Mouse (Mus musculus) midbrain, embryonic 11.5 days (tissue): Measurements from ENCODE around the gene Tmem43. TPM values are rescaled to one million over a fixed set of nuclear protein-coding genes. Genes with fewer than 3 reads are reported as not detected.

ENCODE experiments used
- ATAC-seq: fragments of 200-750 bp; cut with Nextera tagmentation; 2 replicates; pipeline ENCODE4 v1.8.0; 2017; ENCODE audit warnings: moderate TSS enrichment, moderate library complexity; ENCODE audit not compliant: low FRiP score
- DNase-seq: peaks from one replicate; pipeline ENCODE4 v3.0.0; 2015; ENCODE audit warnings: low spot score; ENCODE audit errors: missing footprints
- H3K27ac ChIP-seq: fragments of 300-500 bp; sonication (generic); 2 replicates; pipeline ENCODE4 v1.5.1; 2014; ENCODE audit warnings: low read depth, low read length
- H3K27me3 ChIP-seq: fragments of 300-500 bp; sonication (generic); 2 replicates; pipeline ENCODE4 v1.6.1; 2014; ENCODE audit warnings: mild to moderate bottlenecking, low read length, moderate library complexity, mixed read lengths; ENCODE audit not compliant: control insufficient read depth, insufficient read depth
- H3K36me3 ChIP-seq: fragments of 300-500 bp; sonication (generic); 2 replicates; pipeline ENCODE4 v1.6.1; 2014; ENCODE audit warnings: mild to moderate bottlenecking, low read length, moderate library complexity, mixed read lengths; ENCODE audit not compliant: control insufficient read depth, insufficient read depth
- H3K4me1 ChIP-seq: fragments of 300-500 bp; sonication (generic); 2 replicates; pipeline ENCODE4 v1.6.1; 2014; ENCODE audit warnings: low read length; ENCODE audit not compliant: control insufficient read depth, insufficient read depth
- H3K4me2 ChIP-seq: fragments of 300-500 bp; sonication (generic); 2 replicates; pipeline ENCODE4 v1.6.1; 2014; ENCODE audit warnings: mild to moderate bottlenecking, moderate library complexity
- H3K4me3 ChIP-seq: fragments of 300-500 bp; sonication (generic); 2 replicates; pipeline ENCODE4 v1.5.1; 2014; ENCODE audit warnings: low read depth, low read length
- H3K9ac ChIP-seq: fragments of 300-500 bp; sonication (generic); 2 replicates; pipeline ENCODE4 v1.6.1; 2014; ENCODE audit warnings: low read length
- H3K9me3 ChIP-seq: fragments of 300-500 bp; sonication (generic); 2 replicates; pipeline ENCODE4 v1.6.1; 2016; ENCODE audit warnings: low read length; ENCODE audit not compliant: control insufficient read depth
- WGBS: fragments of 180-500 bp; shearing (Covaris S2); extraction: QIAGEN DNeasy Blood & Tissue Kit; methylation state at CpG from one replicate; pipeline ENCODE4 v1.1.7; 2014; 5-methylcytosine and 5-hydroxymethylcytosine counted together
- polyA plus RNA-seq: library from polyadenylated mRNA; unstranded; fragments of >200 nt; fragmentation: Nextera tagmentation; extraction: Ambion mirVana; gene quantifications from 2 replicates; pipeline ENCODE4 v1.2.1, GENCODE M21; 2014

Gene Tmem43
- polyA plus RNA-seq, 1 experiment from 2014 or later = 66.3 TPM

GRCm38 (mm10) chr6:91525544-91525943 is 52.0 kb downstream of the Tmem43 start:
- Histone ChIP-seq H3K4me1 (no peaks in the 10 kb centered on the region), H3K4me3 (no peak overlapping the region), H3K36me3 (peaks cover 21% of the 10 kb centered on the region; the same call in 1 of the 2 replicates), H3K27me3 (no peaks in the 10 kb centered on the region), H3K9me3 (no peaks in the 10 kb centered on the region), H3K27ac (no peak overlapping the region), H3K4me2 (no peak overlapping the region), H3K9ac (no peak overlapping the region)
- ATAC-seq (no peak), DNase-seq (peak; percentile 39)
- 92% methylated on average over 4 of the region's 4 CpGs for WGBS

- no peaks in the 10 kb centered on the region for H3K9me3 ChIP-seq
- no peak overlapping the region for H3K4me2 ChIP-seq
- DNase-seq = peak; percentile 88
- no peaks in the 10 kb centered on the region for H3K4me1 ChIP-seq
- no peaks in the 10 kb centered on the region for H3K27me3 ChIP-seq
- H3K36me3 ChIP-seq = 0 out of 2 replicates have a peak, but pooled peaks cover 11% of the 10 kb centered on the region
- no peak overlapping the region for H3K9ac ChIP-seq
- no peak overlapping the region for H3K27ac ChIP-seq
- 57% methylated on average over 5 of the region's 5 CpGs for WGBS
- no peak overlapping the region for H3K4me3 ChIP-seq
- ATAC-seq = no peak
Observed at GRCm38 (mm10) chr6:91527227-91527860, 53.8 kb downstream of the Tmem43 start.

- ATAC-seq = no peak
- Histone ChIP-seq H3K36me3 (0 out of 2 replicates have a peak, but pooled peaks cover 9% of the 10 kb centered on the region), H3K4me1 (no peaks in the 10 kb centered on the region; the same call in 1 of the 2 replicates), H3K9me3 (no peaks in the 10 kb centered on the region), H3K4me3 (no peak overlapping the region), H3K9ac (no peak overlapping the region), H3K27ac (no peak overlapping the region), H3K4me2 (no peak overlapping the region), H3K27me3 (no peaks in the 10 kb centered on the region)
- no peak for DNase-seq
- 85% methylated on average over 7 of the region's 7 CpGs for WGBS
Observed at GRCm38 (mm10) chr6:91528265-91528664, 54.8 kb downstream of the Tmem43 start.

- no peak overlapping the region for H3K9ac ChIP-seq
- H3K4me1 ChIP-seq = peaks cover 3% of the 10 kb centered on the region; the same call in 1 of the 2 replicates
- no peak for ATAC-seq
- H3K9me3 ChIP-seq = no peaks in the 10 kb centered on the region
- WGBS = 82% methylated on average over 8 of the region's 8 CpGs
- no peak overlapping the region for H3K27ac ChIP-seq
- H3K27me3 ChIP-seq = no peaks in the 10 kb centered on the region
- no peak overlapping the region for H3K4me3 ChIP-seq
- no peak overlapping the region for H3K4me2 ChIP-seq
- no peaks in the 10 kb centered on the region for H3K36me3 ChIP-seq
- DNase-seq = no peak
Observed at GRCm38 (mm10) chr6:91530673-91531072, 57.2 kb downstream of the Tmem43 start.

- DNase-seq (peak; percentile 65), ATAC-seq (no peak)
- Histone ChIP-seq H3K9me3 (no peaks in the 10 kb centered on the region), H3K4me3 (no peak overlapping the region), H3K27ac (no peak overlapping the region), H3K36me3 (no peaks in the 10 kb centered on the region), H3K27me3 (no peaks in the 10 kb centered on the region), H3K4me2 (no peak overlapping the region), H3K9ac (no peak overlapping the region), H3K4me1 (peaks cover 3% of the 10 kb centered on the region; the same call in 1 of the 2 replicates)
- 88% methylated on average over 6 of the region's 6 CpGs for WGBS
Observed at GRCm38 (mm10) chr6:91531276-91531675, 57.8 kb downstream of the Tmem43 start.

- no peak for ATAC-seq
- no peak overlapping the region for H3K27ac ChIP-seq
- H3K4me3 ChIP-seq = no peak overlapping the region
- no peak overlapping the region for H3K9ac ChIP-seq
- H3K36me3 ChIP-seq = no peaks in the 10 kb centered on the region
- WGBS = 81% methylated on average over 6 of the region's 6 CpGs
- no peak overlapping the region for H3K4me2 ChIP-seq
- H3K9me3 ChIP-seq = no peaks in the 10 kb centered on the region
- no peaks in the 10 kb centered on the region for H3K27me3 ChIP-seq
- peaks cover 3% of the 10 kb centered on the region; the same call in 1 of the 2 replicates for H3K4me1 ChIP-seq
- DNase-seq = peak; percentile 72
Observed at GRCm38 (mm10) chr6:91532661-91533060, 59.2 kb downstream of the Tmem43 start.

- DNase-seq (peak; percentile 59), ATAC-seq (no peak)
- no peak overlapping the region for H3K4me2 ChIP-seq
- no peaks in the 10 kb centered on the region for H3K9me3 ChIP-seq
- WGBS = 75% methylated on average over 5 of the region's 5 CpGs
- H3K27ac ChIP-seq = no peak overlapping the region
- no peaks in the 10 kb centered on the region for H3K27me3 ChIP-seq
- H3K4me1 ChIP-seq = peaks cover 3% of the 10 kb centered on the region; the same call in 1 of the 2 replicates
- H3K9ac ChIP-seq = no peak overlapping the region
- no peaks in the 10 kb centered on the region for H3K36me3 ChIP-seq
- H3K4me3 ChIP-seq = no peak overlapping the region
Observed at GRCm38 (mm10) chr6:91533359-91533758, 59.9 kb downstream of the Tmem43 start.

GRCm38 (mm10) chr6:91533771-91534170 is 60.3 kb downstream of the Tmem43 start:
- 60% methylated on average over 2 of the region's 2 CpGs for WGBS
- Histone ChIP-seq H3K4me3 (no peak overlapping the region), H3K4me1 (peaks cover 3% of the 10 kb centered on the region; the same call in 1 of the 2 replicates), H3K9ac (no peak overlapping the region), H3K27me3 (no peaks in the 10 kb centered on the region), H3K4me2 (no peak overlapping the region), H3K27ac (no peak overlapping the region), H3K9me3 (no peaks in the 10 kb centered on the region), H3K36me3 (no peaks in the 10 kb centered on the region)
- no peak for ATAC-seq
- peak; percentile 78 for DNase-seq

GRCm38 (mm10) chr6:91534268-91534667 is 60.8 kb downstream of the Tmem43 start:
- Histone ChIP-seq H3K4me2 (no peak overlapping the region), H3K9me3 (no peaks in the 10 kb centered on the region)

More at GRCm38 (mm10) chr6:91534268-91534667, 60.8 kb downstream of the Tmem43 start:
- Histone ChIP-seq H3K4me3 (no peak overlapping the region), H3K9ac (no peak overlapping the region), H3K36me3 (no peaks in the 10 kb centered on the region), H3K27ac (no peak overlapping the region), H3K27me3 (no peaks in the 10 kb centered on the region), H3K4me1 (peaks cover 3% of the 10 kb centered on the region; the same call in 1 of the 2 replicates)
- ATAC-seq = no peak
- WGBS = 87% methylated on average over 4 of the region's 4 CpGs
- no peak for DNase-seq
